Mouse (Mus musculus): ENCODE data around the gene Cep131.

DNA sequence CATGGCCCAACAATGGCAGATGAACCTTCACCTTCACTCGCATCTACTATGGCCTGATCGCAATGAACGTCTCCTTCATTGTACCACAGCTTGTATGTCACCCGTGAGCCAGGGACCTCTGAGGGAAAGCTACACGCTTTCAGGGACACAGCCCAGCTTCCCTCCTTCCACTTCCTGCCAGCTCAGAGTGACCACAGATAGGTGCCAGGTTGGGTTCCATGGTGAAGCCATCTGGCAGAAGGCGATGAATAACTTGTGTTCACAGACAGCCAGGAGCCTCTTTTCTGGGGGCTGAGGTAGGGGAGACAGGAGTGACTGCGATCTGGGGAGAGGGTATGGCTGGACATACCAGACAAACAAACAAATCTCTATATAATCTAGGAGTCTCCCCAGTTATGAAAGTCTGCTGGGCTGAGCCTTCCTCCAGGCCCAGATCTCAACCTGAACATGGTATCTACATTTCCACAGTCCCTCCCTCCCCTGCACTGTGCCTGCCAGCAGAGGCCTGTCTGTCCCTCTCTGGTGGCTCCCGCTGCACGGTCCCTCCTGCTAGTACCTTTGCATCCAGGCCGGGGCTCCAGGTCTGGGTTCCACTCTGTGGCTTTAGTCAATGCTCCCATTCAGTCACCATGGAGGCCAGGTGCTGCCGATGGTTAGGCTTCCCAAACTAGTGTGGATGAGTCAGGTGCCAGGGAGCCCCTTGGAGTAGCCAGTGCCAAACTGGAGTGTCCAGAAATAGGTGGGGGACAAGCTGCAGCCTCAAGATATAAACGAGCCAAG is 30.5 kb downstream of the Cep131 start:
- no peak for TF ChIP-seq CTCF (IDR thresholded peaks at IDR 0.05; ENCODE audit: low read depth)
- TF ChIP-seq EP300 (optimal IDR thresholded peaks at IDR 0.05), result no peak
